Mouse (Mus musculus) olfactory bulb, adult 2 months (tissue): Measurements from ENCODE around the gene Irf1.

ENCODE experiments used
- CTCF ChIP-seq: fragments of 200-500 bp; IDR thresholded peaks from 2 replicates; pipeline ENCODE4 v1.5.1; 2012; ENCODE audit warnings: low read depth, mild to moderate bottlenecking, low read length, moderate library complexity; ENCODE audit not compliant: insufficient read depth
- POLR2A ChIP-seq: fragments of 200-500 bp; IDR thresholded peaks from 2 replicates; pipeline ENCODE4 v1.6.1; 2012; ENCODE audit warnings: mild to moderate bottlenecking, low read depth, low read length, moderate library complexity; ENCODE audit not compliant: insufficient read depth

GRCm38 (mm10) chr11:53783288-53783687, 13.5 kb downstream of the Irf1 start:
- TF ChIP-seq CTCF (no peak), POLR2A (no peak)
